Mouse (Mus musculus) 416B (cell line): ENCODE results near the gene Tmem189.
"Not testable (repeated sequence)": the region's sequence is repeated elsewhere in the genome, so short reads cannot be mapped to it uniquely, and the experiment has no call there.

Source experiments
- DNase-seq: peaks from one replicate; pipeline ENCODE4 v3.0.0; 2011; ENCODE audit warnings: low read depth

Gene Tmem189

GRCm38 (mm10) chr2:167651622-167652021 is 38.0 kb downstream of the Tmem189 start:
- DNase-seq, result no peak

DNA sequence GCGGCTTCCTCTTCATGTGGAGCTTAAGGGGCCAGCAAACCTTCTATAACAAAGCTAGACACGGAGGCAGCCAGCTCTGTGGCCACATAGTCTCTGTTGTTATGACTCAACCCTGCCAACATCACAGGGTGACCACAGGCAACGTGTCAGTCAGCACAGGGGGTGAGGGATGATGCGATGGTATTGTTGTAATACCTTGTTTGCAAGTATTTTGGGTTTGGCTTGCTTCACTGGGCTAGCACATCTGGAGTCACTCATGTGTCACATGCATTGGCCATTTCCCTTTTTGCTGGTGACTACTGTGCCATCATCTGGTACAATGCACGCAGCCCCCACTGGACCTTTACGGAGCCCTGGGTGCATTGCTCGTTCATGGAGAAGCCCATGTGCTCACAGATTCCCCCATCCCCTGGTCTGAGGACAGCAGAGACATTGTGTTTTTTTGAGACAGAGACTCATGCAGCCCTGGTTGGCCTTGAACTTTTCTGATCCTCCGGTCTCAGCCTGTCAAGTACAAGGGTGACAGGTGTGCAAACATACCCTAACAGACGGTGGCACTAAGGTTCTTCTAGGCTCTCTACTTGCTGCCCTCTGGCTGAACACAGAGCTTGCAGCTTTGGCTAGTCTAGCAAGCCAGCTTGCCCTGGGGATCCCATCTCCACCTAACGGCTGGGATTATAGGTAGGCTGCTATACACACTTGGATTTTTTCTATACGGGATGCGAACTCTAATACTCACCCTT is 40.2 kb downstream of the Tmem189 start:
- DNase-seq, result peak; percentile 97

DNA sequence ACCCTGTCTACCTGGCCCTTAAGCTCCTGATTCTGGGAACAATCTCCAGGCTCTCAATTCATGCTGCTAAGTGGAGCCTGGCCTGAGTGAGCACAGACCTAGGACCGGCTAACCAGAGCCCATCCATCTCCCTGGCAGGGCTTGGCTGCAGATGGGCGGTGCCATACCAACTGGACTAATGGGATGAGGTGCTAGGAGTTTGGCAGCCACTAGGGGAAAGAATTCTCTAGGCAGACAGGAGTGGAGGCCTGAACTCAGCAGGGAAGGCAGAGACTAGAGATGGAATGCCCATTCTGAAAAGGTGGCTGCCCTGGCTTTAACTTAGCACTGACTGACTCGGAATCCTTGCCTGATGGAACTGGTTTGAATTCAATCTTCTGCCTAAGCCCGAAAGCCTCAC is 43.2 kb downstream of the Tmem189 start:
- no peak for DNase-seq

GRCm38 (mm10) chr2:167643356-167644052 is 46.1 kb downstream of the Tmem189 start:
- not testable (repeated sequence) for DNase-seq

GRCm38 (mm10) chr2:167642164-167642563 is 47.5 kb downstream of the Tmem189 start:
- no peak for DNase-seq

- peak; percentile 68 for DNase-seq
Observed at GRCm38 (mm10) chr2:167641337-167641736, 48.3 kb downstream of the Tmem189 start.

GRCm38 (mm10) chr2:167640279-167640678 is 49.3 kb downstream of the Tmem189 start:
- peak; percentile 48 for DNase-seq

DNA sequence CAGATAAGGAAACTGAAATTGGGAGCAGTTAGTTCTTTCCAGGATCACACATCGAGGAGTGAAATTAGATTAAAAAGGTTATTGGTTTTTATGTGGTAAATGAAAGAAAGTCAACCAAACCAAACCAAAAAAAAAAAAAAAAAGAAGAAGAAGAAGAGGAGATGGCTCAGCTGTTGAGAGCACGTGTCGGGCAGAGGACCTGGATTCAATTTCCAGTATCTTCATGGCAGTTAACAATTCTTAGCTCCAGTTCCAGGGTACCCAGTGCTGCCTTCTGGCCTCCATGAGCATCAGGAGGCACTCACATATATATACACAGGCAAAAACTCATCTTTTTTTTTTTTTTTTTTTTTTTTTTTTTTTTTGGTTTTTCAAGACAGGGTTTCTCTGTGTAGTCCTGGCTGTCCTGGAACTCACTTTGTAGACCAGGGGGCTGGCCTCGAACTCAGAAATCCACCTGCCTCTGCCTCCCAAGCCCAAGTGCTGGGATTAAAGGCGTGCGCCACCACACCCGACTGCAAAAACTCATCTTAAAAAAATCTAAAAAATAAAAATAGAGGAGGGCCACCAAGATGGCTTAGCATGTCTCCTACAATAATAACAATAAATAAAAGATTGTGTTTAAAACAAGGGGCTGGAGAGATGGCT is 54.6 kb downstream of the Tmem189 start:
- DNase-seq, result no peak

DNA sequence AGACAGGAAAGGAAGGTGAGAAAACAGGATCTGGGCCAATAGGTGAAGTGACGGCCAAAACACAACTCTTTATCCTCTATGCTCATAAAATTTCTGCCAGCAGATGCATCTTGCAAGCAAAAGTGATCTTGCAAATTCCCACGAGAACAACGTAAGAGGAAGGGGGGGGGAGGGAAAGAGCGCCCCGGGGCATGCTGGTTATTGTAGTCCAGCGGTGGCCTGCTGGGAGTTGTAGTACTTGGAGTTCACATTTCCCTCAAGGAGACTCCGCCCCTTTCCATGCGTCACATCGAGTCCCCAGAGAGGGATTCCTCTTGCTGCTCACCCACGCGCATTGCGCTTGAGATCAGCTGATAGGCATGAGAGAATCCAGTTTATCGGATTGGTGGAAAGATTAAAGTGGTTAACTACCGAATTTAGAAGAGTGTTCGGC is 55.3 kb downstream of the Tmem189 start:
- peak; percentile 100 for DNase-seq

- no peak for DNase-seq
Observed at GRCm38 (mm10) chr2:167633537-167633872, 56.1 kb downstream of the Tmem189 start.

- no peak for DNase-seq
Observed at GRCm38 (mm10) chr2:167632731-167633536, 56.7 kb downstream of the Tmem189 start.

DNA sequence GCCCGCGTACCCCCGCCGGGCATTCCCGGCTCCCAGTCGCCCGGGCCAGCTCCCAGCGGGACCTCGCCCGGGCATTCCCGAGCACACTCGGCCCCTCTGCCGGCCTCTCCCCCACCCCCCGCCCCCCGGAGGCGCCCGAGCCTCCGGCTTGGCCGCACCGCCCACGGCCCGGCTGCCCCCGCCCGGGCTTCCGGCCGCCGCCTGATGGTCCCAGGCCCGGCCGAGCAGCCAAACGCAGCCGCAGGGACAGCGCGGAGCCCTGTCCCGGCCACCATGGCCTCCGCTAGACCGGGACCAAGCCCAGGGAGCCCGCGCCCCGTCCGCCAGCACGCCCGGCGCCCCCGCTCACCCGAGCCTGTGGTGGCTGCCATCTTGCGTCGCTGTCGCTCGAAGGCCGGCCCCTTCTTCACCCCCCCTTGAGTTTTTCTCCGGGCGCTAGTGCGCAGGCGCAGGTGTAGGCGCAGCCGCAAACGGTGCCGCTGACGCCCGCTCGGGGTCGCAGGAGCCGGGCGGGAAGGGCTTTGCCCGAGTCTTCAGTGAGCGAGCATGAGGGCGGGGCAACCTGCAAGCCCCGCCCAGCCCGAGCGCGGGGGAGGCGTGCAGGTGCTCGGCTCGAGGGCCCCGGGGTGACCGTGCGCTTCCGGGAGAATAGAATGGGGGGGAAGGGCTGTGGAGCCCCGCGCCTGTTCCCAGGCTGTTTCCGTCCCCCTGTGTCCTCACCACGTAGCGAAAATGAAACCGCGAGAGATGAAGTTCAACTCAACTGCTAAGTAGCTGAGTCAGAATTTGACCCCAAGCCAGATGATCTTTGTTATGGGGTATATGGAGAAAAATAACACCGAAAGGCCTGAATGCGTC is 57.8 kb downstream of the Tmem189 start, which contains the start of gene Ube2v1:
Gene Ube2v1 (minus strand): TSS at position 505 of the 858 bp plus-strand sequence.
- peak; percentile 97 for DNase-seq

- no peak for DNase-seq
Observed at GRCm38 (mm10) chr2:167631181-167631590, 58.4 kb downstream of the Tmem189 start.

- no peak for DNase-seq
Observed at GRCm38 (mm10) chr2:167630421-167630820, 59.2 kb downstream of the Tmem189 start.

DNA sequence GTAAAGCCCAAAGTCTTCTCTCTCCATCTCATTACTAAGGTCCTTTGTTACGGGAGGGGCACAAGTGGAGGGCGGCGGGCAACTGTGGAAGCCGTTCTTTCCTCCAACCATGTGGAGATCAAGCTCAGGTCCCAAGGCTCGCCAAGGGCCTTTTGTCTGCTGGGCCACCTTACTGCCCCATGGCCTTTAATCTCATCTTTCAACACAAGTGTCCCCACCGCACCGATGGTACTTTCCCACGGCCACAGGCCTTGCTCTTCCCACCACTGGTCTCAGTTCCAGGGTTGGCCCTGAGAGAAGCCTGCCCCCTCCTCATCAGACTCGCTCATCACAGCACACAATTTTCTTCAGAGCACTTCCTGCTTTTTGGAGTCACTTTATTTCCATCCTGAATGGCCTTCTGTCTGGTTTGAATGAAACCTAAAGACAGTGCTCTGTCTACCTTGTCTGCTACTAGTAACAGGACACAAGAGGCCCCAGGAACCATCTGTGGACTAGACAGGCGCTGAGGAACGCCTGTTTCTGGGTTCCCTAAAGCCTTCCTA is 59.9 kb downstream of the Tmem189 start:
- no peak for DNase-seq

GRCm38 (mm10) chr2:167628872-167629271 is 60.8 kb downstream of the Tmem189 start:
- DNase-seq, result peak; percentile 83

DNA sequence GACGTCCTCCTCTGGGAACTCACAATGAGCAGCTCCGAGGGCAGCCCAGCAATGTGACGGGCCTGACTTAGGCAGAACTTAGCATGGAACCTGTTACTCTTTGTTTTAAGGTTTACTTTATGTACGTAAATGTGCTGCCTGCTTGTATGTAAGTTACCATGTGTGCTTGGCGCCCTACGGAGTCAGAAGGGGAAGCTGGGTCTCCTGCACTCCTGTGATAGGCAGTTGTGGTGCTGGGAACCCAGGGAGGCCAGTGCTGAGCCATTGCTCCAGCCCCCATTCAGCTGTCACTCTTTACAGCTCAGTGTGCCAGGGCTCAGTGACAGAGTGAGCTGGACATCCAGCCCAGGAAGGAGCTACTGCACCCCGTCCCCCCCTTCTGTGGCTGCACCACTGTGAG is 62.6 kb downstream of the Tmem189 start:
- DNase-seq, result no peak

- DNase-seq, result no peak
Observed at GRCm38 (mm10) chr2:167625670-167626069, 64.0 kb downstream of the Tmem189 start.

- DNase-seq, result no peak
Observed at GRCm38 (mm10) chr2:167624368-167625075, 65.1 kb downstream of the Tmem189 start.

- DNase-seq, result no peak
Observed at GRCm38 (mm10) chr2:167622965-167623364, 66.7 kb downstream of the Tmem189 start.
